Mouse (Mus musculus): ENCODE results near the gene Slk. TPM values are rescaled to one million over a fixed set of nuclear protein-coding genes. Genes with fewer than 3 reads are reported as not detected.

Slk gene
- polyA plus RNA-seq, 1 experiment, result 5.3 TPM

GRCm38 (mm10) chr19:47549584-47549983 is 29.9 kb upstream of the Slk start:
- TF ChIP-seq CTCF (IDR thresholded peaks at IDR 0.05; ENCODE audit: extremely low read depth, insufficient read depth, insufficient read length, insufficient replicate concordance), result no peak
- no peak for TF ChIP-seq POLR2A (IDR thresholded peaks at IDR 0.05; ENCODE audit: low read depth, low read length)
- 93% methylated on average over 4 of the region's 4 CpGs for WGBS
- Histone ChIP-seq H3K36me3 (ENCODE audit: control insufficient read depth, insufficient read depth, low read length) (no peaks in the 10 kb centered on the region), H3K27me3 (ENCODE audit: control insufficient read depth, insufficient read depth, low read length) (no peaks in the 10 kb centered on the region), H3K4me1 (ENCODE audit: control insufficient read depth, insufficient read depth, insufficient read length) (no peaks in the 10 kb centered on the region), H3K27ac (ENCODE audit: insufficient read depth, low read length) (no peak overlapping the region), H3K4me3 (ENCODE audit: extremely low read depth, insufficient read depth, insufficient read length) (no peak overlapping the region)
- DNase-seq (ENCODE audit: low read depth in 1 of 2, low spot score in 2 of 2), result no peak

GRCm38 (mm10) chr19:47559145-47559544 is 20.3 kb upstream of the Slk start:
- DNase-seq (ENCODE audit: low read depth in 1 of 2, low spot score in 2 of 2), result no peak
- no peak overlapping the region for H3K4me3 ChIP-seq (ENCODE audit: extremely low read depth, insufficient read depth, insufficient read length)
- H3K4me1 ChIP-seq (ENCODE audit: control insufficient read depth, insufficient read depth, insufficient read length), result no peaks in the 10 kb centered on the region
- no peaks in the 10 kb centered on the region for H3K27me3 ChIP-seq (ENCODE audit: control insufficient read depth, insufficient read depth, low read length)
- WGBS, result 94% methylated on average over 5 of the region's 5 CpGs
- TF ChIP-seq POLR2A (IDR thresholded peaks at IDR 0.05; ENCODE audit: low read depth, low read length), result no peak
- no peak for TF ChIP-seq CTCF (IDR thresholded peaks at IDR 0.05; ENCODE audit: extremely low read depth, insufficient read depth, insufficient read length, insufficient replicate concordance)
- H3K36me3 ChIP-seq (ENCODE audit: control insufficient read depth, insufficient read depth, low read length), result no peaks in the 10 kb centered on the region
- H3K27ac ChIP-seq (ENCODE audit: insufficient read depth, low read length), result no peak overlapping the region

- Histone ChIP-seq H3K27me3 (ENCODE audit: control insufficient read depth, insufficient read depth, low read length) (no peaks in the 10 kb centered on the region), H3K4me3 (ENCODE audit: extremely low read depth, insufficient read depth, insufficient read length) (no peak overlapping the region), H3K4me1 (ENCODE audit: control insufficient read depth, insufficient read depth, insufficient read length) (no peaks in the 10 kb centered on the region), H3K27ac (ENCODE audit: insufficient read depth, low read length) (no peak overlapping the region), H3K36me3 (ENCODE audit: control insufficient read depth, insufficient read depth, low read length) (no peaks in the 10 kb centered on the region)
- DNase-seq (ENCODE audit: low read depth in 1 of 2, low spot score in 2 of 2), result no peak
- no peak for TF ChIP-seq POLR2A (IDR thresholded peaks at IDR 0.05; ENCODE audit: low read depth, low read length)
- WGBS, result 84% methylated on average over 14 of the region's 14 CpGs
These were observed 19.5 kb upstream of the Slk start for GRCm38 (mm10) chr19:47559751-47560512.

- Histone ChIP-seq H3K27ac (ENCODE audit: insufficient read depth, low read length) (no peak overlapping the region), H3K36me3 (ENCODE audit: control insufficient read depth, insufficient read depth, low read length) (no peaks in the 10 kb centered on the region), H3K27me3 (ENCODE audit: control insufficient read depth, insufficient read depth, low read length) (no peaks in the 10 kb centered on the region), H3K4me3 (ENCODE audit: extremely low read depth, insufficient read depth, insufficient read length) (no peak overlapping the region), H3K4me1 (ENCODE audit: control insufficient read depth, insufficient read depth, insufficient read length) (no peaks in the 10 kb centered on the region)
- WGBS, result 85% methylated on average over 12 of the region's 12 CpGs
- TF ChIP-seq POLR2A (IDR thresholded peaks at IDR 0.05; ENCODE audit: low read depth, low read length), result no peak
- TF ChIP-seq CTCF (IDR thresholded peaks at IDR 0.05; ENCODE audit: extremely low read depth, insufficient read depth, insufficient read length, insufficient replicate concordance), result no peak
- no peak for DNase-seq (ENCODE audit: low read depth in 1 of 2, low spot score in 2 of 2)
These were observed 18.8 kb upstream of the Slk start for GRCm38 (mm10) chr19:47560544-47561161.

- 26% methylated on average over 5 of the region's 5 CpGs for WGBS
- no peak for TF ChIP-seq POLR2A (IDR thresholded peaks at IDR 0.05; ENCODE audit: low read depth, low read length)
- no peak for TF ChIP-seq CTCF (IDR thresholded peaks at IDR 0.05; ENCODE audit: extremely low read depth, insufficient read depth, insufficient read length, insufficient replicate concordance)
These were observed 17.5 kb upstream of the Slk start for GRCm38 (mm10) chr19:47561996-47562441.

GRCm38 (mm10) chr19:47563715-47564114 is 15.8 kb upstream of the Slk start:
- Histone ChIP-seq H3K36me3 (ENCODE audit: control insufficient read depth, insufficient read depth, low read length) (no peaks in the 10 kb centered on the region), H3K27ac (ENCODE audit: insufficient read depth, low read length) (no peak overlapping the region), H3K27me3 (ENCODE audit: control insufficient read depth, insufficient read depth, low read length) (no peaks in the 10 kb centered on the region), H3K4me3 (ENCODE audit: extremely low read depth, insufficient read depth, insufficient read length) (no peak overlapping the region), H3K4me1 (ENCODE audit: control insufficient read depth, insufficient read depth, insufficient read length) (no peaks in the 10 kb centered on the region)
- DNase-seq (ENCODE audit: low read depth in 1 of 2, low spot score in 2 of 2), result no peak
- TF ChIP-seq CTCF (IDR thresholded peaks at IDR 0.05; ENCODE audit: extremely low read depth, insufficient read depth, insufficient read length, insufficient replicate concordance) (no peak), POLR2A (IDR thresholded peaks at IDR 0.05; ENCODE audit: low read depth, low read length) (no peak)
- 84% methylated on average over 13 of the region's 13 CpGs for WGBS

More at GRCm38 (mm10) chr19:47561996-47562441, 17.5 kb upstream of the Slk start:
- H3K36me3 ChIP-seq (ENCODE audit: control insufficient read depth, insufficient read depth, low read length), result no peaks in the 10 kb centered on the region
- no peaks in the 10 kb centered on the region for H3K27me3 ChIP-seq (ENCODE audit: control insufficient read depth, insufficient read depth, low read length)
- no peaks in the 10 kb centered on the region for H3K4me1 ChIP-seq (ENCODE audit: control insufficient read depth, insufficient read depth, insufficient read length)
- H3K27ac ChIP-seq (ENCODE audit: insufficient read depth, low read length), result no peak overlapping the region
- H3K4me3 ChIP-seq (ENCODE audit: extremely low read depth, insufficient read depth, insufficient read length), result no peak overlapping the region
- DNase-seq (ENCODE audit: low read depth in 1 of 2, low spot score in 2 of 2), result no peak
